Mouse (Mus musculus): ENCODE measurements around the gene Hist1h2an. TPM values are rescaled to one million over a fixed set of nuclear protein-coding genes. Genes with fewer than 3 reads are reported as not detected.
A peak's percentile ranks its signal among the peaks of the same experiment; 100 is the strongest.
"Not testable (repeated sequence)": the region's sequence is repeated elsewhere in the genome, so short reads cannot be mapped to it uniquely, and the experiment has no call there.

The Hist1h2an gene
- polyA plus RNA-seq, 1 experiment from 2014 or later = 1.6 TPM

DNA sequence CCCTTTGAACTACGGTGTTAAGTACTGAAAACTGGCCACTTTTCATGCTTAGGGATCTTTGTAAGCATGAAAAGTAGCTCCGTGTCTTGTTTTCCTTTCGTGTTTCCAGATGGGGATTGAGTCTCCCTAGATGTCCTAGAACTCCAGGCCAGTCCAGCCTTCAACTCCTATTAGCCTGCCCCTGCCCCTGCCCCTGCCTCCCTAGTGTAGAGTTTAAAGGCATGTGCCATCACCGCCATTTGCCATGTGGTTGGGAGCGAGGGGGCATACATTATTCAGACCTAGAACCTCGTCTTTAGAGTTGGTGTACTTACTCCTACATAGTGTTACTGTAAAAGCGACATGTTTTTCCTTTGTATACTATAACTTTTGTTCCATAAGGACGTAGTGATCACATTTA is 24.1 kb upstream of the Hist1h2an start:
- no CpG with 5 or more reads among the region's 8 CpGs for WGBS
- not testable (repeated sequence) for H3K27ac ChIP-seq (replicated peaks); H3K9me3 ChIP-seq (ENCODE audit: control insufficient read depth, low read length); H3K27me3 ChIP-seq (ENCODE audit: control insufficient read depth, insufficient read depth, low read length); H3K9ac ChIP-seq (ENCODE audit: low read length); H3K36me3 ChIP-seq (ENCODE audit: control insufficient read depth, insufficient read depth, low read length); DNase-seq (ENCODE audit: low spot score); H3K4me2 ChIP-seq (replicated peaks; ENCODE audit: low read depth); H3K4me1 ChIP-seq (replicated peaks; ENCODE audit: control insufficient read depth, insufficient read depth); H3K4me3 ChIP-seq (ENCODE audit: low read depth, low read length)
- peak; percentile 14; the same call in 1 of the 2 replicates for ATAC-seq (ENCODE audit: low FRiP score, low TSS enrichment)

DNA sequence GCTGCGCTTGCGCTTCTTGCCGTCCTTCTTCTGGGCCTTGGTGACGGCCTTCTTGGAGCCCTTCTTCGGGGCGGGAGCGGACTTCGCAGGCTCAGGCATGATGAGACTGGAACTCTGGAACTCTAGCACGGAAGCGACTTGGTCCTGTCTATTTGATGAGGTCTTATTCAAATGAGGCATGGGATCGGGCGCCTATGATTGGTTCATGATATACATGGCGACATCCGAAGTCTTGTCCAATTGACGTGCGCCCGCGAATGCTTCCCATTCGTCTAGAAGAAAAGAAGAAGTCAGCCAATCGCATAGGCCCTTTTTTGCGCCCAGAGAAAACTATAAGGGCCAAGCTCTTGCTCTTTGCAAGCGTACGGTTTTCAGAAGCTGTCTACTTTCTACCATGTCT is 23.1 kb upstream of the Hist1h2an start, which contains the start of the genes Hist1h2bq and Hist1h2ao:
TSS of gene Hist1h2bq (minus strand) at position 125 of the 400 bp plus-strand sequence.
TSS of gene Hist1h2ao (plus strand) at position 393 of the 400 bp plus-strand sequence.
- H3K9me3 ChIP-seq (ENCODE audit: control insufficient read depth, low read length); H3K9ac ChIP-seq (ENCODE audit: low read length); H3K4me2 ChIP-seq (replicated peaks; ENCODE audit: low read depth); H3K36me3 ChIP-seq (ENCODE audit: control insufficient read depth, insufficient read depth, low read length); H3K27me3 ChIP-seq (ENCODE audit: control insufficient read depth, insufficient read depth, low read length); H3K4me3 ChIP-seq (ENCODE audit: low read depth, low read length); DNase-seq (ENCODE audit: low spot score); H3K27ac ChIP-seq (replicated peaks); H3K4me1 ChIP-seq (replicated peaks; ENCODE audit: control insufficient read depth, insufficient read depth): not testable (repeated sequence)
- WGBS = no CpG with 5 or more reads among the region's 23 CpGs
- ATAC-seq (ENCODE audit: low FRiP score, low TSS enrichment) = peak; percentile 97

DNA sequence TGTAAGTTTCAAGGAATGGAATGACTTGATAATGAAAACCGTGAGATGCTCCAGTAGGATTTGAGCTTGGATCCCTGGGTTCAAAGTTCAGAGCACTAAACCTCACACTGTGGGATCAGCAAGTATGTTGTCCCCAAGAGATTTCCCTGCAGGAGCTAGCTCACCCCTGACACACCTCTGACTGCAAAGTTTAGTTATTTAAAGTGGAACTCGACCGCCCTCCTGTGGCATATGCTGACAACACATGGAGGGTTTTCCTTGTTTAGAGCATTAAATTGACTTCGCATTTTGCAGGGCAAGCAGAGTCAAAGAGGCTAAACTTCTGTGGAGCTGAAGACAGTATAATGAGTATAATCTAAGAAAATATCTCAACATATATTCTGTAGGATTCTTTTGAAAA is 16.0 kb upstream of the Hist1h2an start:
- not testable (repeated sequence) for H3K4me1 ChIP-seq (replicated peaks; ENCODE audit: control insufficient read depth, insufficient read depth); H3K4me3 ChIP-seq (ENCODE audit: low read depth, low read length); H3K4me2 ChIP-seq (replicated peaks; ENCODE audit: low read depth); H3K9ac ChIP-seq (ENCODE audit: low read length); H3K27me3 ChIP-seq (ENCODE audit: control insufficient read depth, insufficient read depth, low read length); H3K9me3 ChIP-seq (ENCODE audit: control insufficient read depth, low read length); H3K27ac ChIP-seq (replicated peaks); H3K36me3 ChIP-seq (ENCODE audit: control insufficient read depth, insufficient read depth, low read length); DNase-seq (ENCODE audit: low spot score)
- WGBS = no CpG with 5 or more reads among the region's 4 CpGs
- peak; percentile 82 for ATAC-seq (ENCODE audit: low FRiP score, low TSS enrichment)

DNA sequence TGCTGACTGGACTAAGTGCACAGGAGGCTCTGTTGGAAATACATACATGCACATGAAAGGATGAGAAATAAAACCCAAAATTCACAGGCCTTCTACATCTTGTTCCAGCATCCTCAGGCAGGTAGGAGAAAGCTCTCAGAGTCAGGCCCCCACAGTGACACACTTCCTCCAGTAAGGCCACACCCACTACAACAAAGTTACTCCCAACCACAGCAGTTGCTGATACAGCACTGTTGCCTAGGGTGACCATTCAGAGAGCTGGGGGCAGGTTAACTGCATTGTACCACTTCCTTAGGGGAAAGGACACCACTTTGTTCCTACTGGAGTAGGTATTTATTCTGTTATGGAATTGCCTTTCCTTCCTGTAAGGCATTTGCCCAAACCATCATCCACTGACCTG is 10.1 kb upstream of the Hist1h2an start:
- H3K9me3 ChIP-seq (ENCODE audit: control insufficient read depth, low read length); DNase-seq (ENCODE audit: low spot score); H3K27me3 ChIP-seq (ENCODE audit: control insufficient read depth, insufficient read depth, low read length); H3K4me3 ChIP-seq (ENCODE audit: low read depth, low read length); H3K27ac ChIP-seq (replicated peaks); H3K36me3 ChIP-seq (ENCODE audit: control insufficient read depth, insufficient read depth, low read length); H3K4me1 ChIP-seq (replicated peaks; ENCODE audit: control insufficient read depth, insufficient read depth); ATAC-seq (ENCODE audit: low FRiP score, low TSS enrichment); H3K9ac ChIP-seq (ENCODE audit: low read length); H3K4me2 ChIP-seq (replicated peaks; ENCODE audit: low read depth): not testable (repeated sequence)

DNA sequence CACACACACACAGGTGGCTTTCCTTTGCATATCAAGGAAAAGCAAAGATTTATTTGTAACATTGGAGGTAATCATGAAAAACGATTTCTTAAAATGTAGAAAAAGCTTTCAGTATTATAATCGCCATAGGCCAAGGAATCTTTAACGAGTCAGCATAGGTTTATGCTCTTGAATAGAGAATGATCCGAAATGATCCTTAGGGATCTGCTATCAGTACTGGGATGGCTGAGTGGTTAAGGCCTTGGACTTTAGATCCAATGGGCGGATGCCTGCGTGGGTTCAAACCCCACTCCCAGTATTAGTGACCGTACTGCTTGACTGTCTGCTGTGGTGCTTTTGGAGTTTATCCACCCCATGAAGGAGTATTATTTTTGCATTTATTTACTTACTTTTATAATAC is 8.6 kb upstream of the Hist1h2an start:
- H3K36me3 ChIP-seq (ENCODE audit: control insufficient read depth, insufficient read depth, low read length) = no peaks in the 10 kb centered on the region
- H3K9me3 ChIP-seq (ENCODE audit: control insufficient read depth, low read length) = no peaks in the 10 kb centered on the region
- no peak overlapping the region for H3K4me2 ChIP-seq (replicated peaks; ENCODE audit: low read depth)
- H3K27me3 ChIP-seq (ENCODE audit: control insufficient read depth, insufficient read depth, low read length) = no peaks in the 10 kb centered on the region
- 91% methylated on average over 7 of the region's 7 CpGs for WGBS
- ATAC-seq (ENCODE audit: low FRiP score, low TSS enrichment) (no peak), DNase-seq (ENCODE audit: low spot score) (no peak)
- H3K4me1 ChIP-seq (replicated peaks; ENCODE audit: control insufficient read depth, insufficient read depth) = no peaks in the 10 kb centered on the region
- H3K4me3 ChIP-seq (ENCODE audit: low read depth, low read length) = no peak overlapping the region
- no peak for TF ChIP-seq CTCF (IDR thresholded peaks at IDR 0.05; ENCODE audit: low read depth)
- no peak for TF ChIP-seq EP300 (optimal IDR thresholded peaks at IDR 0.05)
- no peak overlapping the region for H3K9ac ChIP-seq (ENCODE audit: low read length)
- no peak overlapping the region for H3K27ac ChIP-seq (replicated peaks)

DNA sequence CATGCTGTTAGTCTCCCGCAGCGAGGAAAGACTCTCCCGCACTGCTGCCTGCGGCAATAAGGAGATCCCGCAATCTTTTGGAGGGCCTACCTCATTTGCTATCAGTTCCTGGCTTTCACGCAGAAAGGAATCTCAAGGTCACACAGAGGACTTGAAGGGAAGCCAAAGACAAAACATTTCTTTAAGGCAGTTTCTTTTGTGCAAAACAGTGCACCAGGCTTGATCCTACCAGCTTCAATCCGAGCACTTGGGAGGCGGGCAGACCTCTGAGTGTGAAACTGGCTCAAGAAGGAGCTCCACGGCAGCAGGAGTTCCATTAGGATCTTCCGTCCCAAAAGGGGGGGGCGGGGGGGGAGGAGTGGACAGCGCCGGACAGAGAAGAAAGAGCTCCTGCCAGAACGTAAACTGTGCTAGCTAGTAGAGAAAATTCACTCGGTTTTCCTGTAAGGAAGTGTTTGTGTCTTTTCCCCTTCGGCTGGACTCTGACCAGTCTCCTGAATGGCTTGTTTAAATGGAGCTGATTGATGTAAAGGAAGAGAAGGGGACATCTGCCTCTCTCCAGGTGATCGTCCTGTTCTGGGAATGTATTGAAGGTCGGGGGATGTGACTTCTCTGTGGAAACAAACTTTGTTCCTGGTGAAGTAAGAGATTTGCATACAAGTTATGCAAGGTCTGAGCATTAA is 3.7 kb upstream of the Hist1h2an start:
- Histone ChIP-seq H3K4me3 (ENCODE audit: low read depth, low read length) (0 out of 2 replicates have a peak overlapping the region, but pooled peaks have one; percentile 1), H3K9ac (ENCODE audit: low read length) (no peak overlapping the region; the same call in 1 of the 2 replicates), H3K4me2 (replicated peaks; ENCODE audit: low read depth) (peak overlapping the region; percentile 34), H3K27ac (replicated peaks) (no peak overlapping the region), H3K36me3 (ENCODE audit: control insufficient read depth, insufficient read depth, low read length) (no peaks in the 10 kb centered on the region), H3K4me1 (replicated peaks; ENCODE audit: control insufficient read depth, insufficient read depth) (no peaks in the 10 kb centered on the region), H3K27me3 (ENCODE audit: control insufficient read depth, insufficient read depth, low read length) (no peaks in the 10 kb centered on the region), H3K9me3 (ENCODE audit: control insufficient read depth, low read length) (no peaks in the 10 kb centered on the region)
- TF ChIP-seq EP300 (optimal IDR thresholded peaks at IDR 0.05) = no peak
- TF ChIP-seq CTCF (IDR thresholded peaks at IDR 0.05; ENCODE audit: low read depth) = no peak
- DNase-seq (ENCODE audit: low spot score) = peak; percentile 22
- no peak for ATAC-seq (ENCODE audit: low FRiP score, low TSS enrichment)
- WGBS = 13% methylated on average over 16 of the region's 18 CpGs
